Mouse (Mus musculus) 3134 (cell line): ENCODE data around the gene Mrpl37.
A peak's percentile ranks its signal among the peaks of the same experiment; 100 is the strongest.

Experiments used
- DNase-seq: peaks from one replicate; pipeline ENCODE4 v3.0.0-alpha.2; 2011; ENCODE audit warnings: low spot score; ENCODE audit not compliant: insufficient read length; ENCODE audit errors: extremely low read depth

Mrpl37 gene

DNA sequence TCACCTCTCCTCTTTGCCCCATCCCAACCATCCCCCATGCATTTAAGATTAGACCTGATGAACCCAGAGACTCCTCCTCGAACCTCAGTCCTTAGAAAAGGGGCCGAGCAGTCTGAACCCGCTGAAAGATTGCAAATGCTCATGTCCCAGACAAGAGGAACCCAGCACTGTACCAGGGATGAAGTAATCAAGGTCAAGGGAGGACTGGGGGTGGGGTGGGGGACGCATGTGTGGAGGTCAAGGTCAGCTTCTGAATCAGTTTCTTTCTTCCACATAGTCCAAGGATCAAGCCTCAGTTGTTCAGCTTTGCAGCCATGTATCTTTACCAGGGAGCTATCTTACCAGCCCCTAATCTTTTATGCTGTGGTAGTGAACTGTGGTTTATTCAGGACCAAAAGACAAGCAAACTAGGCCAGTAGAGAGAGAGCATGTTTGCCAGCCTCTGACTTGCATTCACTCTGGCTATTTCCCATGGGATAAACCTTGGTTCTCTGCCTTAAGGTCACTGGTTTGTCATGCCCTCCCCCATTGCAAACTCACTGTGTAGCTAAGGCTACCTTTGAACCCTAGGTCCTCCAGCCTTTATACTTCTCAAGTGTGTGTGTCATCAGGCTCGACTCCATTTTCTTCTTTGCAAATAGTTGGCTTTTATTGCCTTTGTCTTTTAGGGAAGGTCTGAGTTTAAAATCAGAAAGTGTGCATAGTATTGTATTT lies 46.2 kb downstream of the Mrpl37 start:
- DNase-seq, result no peak

DNA sequence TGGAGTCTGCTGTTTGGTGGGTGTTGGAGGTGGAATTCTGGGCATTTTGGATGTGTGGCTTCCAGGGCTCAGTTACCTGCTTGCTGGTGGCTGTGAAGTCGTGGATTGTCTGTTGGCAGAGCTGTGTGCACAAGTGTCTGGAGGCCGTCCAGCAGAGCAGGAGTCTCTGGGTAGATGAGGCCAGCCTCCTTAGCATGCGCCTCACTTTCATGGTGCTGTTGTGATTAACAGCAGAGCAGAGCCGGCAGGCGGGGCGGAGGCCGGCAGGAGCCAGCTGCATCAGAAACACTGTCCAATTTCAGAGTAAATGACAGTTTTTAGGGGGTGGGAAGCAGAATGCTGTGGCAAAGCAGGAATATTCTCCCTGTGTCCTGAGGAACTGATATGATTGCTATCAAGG lies 47.6 kb downstream of the Mrpl37 start:
- DNase-seq, result no peak

DNA sequence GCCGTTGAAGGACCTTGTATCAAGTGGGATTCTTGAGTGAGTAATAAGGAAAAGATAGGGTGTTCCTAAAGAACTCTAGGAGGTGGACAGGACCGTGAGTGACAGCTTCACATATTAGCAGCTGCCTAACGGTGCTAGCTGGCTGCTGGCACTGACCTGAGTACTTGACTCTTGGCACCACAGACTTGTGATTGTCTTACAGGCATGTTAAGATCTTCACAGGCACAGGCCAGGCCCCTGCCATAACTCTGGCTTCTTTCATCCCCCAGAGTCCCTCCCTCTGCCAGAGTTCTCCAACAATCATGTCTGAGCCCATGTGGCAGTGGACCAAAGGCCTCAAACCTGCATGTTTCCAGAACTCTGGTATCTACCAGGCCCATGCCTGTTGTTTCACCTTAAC lies 48.1 kb downstream of the Mrpl37 start:
- DNase-seq, result no peak

DNA sequence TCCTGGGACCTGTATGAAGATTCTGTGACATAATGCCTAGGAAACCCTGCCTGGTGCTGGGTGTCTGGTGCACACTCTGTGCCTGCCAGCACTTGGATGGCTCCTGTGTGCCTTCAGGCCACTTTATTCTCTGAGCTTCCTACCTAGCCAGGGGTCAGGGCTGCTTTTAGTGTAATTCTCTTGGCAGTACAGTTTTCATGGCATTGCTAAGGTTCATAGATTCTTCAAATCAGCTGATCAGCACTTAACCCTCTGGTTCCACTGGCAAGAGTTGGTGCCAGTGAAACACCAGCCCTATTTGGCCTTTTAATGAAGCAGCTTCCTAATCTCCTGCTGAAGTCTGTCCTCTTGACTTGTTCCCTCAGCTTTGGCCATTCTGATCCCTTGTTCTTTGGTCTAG lies 49.4 kb downstream of the Mrpl37 start:
- DNase-seq, result no peak

DNA sequence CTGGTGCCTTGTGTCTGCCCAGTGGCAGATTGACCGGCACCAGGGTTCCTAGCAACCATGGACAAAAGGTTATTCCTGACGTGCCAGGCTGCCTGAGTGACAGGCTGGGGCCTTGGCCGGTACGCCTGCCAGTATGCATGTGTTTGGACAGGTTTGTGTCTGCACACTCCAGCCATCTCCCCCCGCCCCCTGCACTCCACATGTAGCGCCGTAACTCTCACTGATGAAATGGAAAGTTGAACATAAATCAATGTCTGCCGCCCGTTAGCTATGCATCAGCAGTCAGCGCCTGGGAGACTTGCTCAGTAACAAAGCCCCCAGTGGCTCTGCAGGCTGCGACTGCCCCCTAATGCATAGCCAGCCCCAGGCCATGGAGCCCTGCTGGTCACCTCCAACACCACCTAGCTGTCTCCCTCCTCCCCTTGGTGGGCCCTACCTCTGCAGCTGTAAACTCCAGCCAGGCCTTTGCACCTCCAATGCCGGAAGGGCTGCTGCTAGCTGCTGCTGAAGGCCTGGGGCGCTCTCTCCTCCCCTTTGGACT lies 50.6 kb downstream of the Mrpl37 start:
- DNase-seq, result no peak

DNA sequence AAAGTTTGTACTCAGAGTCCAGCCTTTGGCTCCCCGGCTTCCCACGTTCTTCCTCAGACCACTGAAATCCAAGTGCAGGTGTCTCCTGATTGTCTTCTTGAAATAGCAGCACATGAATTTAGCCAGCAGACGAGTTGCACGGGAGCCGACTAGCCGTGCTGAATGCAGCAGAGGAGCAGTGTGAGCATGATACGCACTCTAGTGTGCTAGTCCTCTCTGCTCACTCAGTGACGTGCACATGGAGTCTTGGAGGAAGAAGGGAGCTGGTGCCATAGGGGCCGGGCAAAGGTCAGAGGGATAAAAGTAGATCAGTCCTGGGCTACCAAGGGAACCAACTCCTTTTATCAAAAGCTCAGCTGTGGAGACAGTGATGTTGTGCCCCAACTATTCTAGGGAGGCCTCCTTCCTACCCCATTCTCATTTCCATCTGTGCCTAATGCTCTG lies 52.8 kb downstream of the Mrpl37 start:
- DNase-seq, result no peak

DNA sequence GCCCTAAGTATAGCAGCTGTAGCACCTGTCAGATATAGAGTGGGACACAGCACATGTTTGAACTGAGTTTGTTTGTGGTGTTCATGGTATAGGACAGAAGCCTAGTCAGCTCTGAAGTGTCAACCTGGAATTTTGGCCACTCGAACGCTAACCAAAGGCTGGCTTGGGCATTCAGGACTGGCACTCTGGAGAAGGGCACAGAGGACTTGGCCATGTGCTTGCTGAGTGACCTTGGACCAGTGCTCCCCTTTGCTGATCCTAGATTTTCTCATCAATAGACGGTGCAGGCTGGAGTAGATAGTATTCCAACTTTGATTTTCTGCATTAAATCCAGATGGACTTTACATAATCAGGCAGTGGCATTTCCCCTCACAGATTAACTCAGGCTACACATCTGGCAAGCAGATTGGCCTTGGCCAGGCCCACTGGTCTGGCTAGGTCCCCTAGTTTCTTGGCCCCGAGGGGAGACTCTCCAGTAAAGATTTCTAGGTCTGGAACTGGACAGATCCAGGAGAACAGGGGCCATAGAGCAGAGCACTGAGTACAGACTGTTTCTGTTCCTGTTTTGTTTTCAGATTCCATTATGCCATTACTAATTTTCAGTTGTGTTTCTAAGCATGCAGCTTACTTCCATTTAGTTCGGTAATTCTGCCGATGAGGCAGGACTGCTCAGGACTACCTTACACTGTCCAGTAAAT lies 53.4 kb downstream of the Mrpl37 start:
- DNase-seq, result no peak

DNA sequence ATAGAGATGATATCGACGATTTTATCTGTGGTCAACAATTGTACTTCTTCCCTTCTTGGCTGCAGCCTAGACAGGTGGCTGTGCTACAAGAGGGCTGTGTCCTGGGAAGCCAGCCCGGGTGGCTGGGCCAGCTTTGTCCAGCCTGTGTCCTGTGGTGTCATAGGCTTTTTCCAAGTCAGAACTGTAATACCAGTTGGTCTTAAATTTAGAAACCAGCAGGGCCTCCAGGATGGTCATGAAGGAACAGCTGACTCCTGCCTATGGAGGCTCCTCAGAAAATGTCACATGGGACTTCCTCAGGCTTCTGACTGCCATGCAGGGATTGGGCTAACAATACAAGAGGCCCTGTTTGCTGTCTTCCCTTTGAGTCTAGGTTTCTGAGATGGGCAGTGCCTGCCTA lies 54.1 kb downstream of the Mrpl37 start:
- no peak for DNase-seq

DNA sequence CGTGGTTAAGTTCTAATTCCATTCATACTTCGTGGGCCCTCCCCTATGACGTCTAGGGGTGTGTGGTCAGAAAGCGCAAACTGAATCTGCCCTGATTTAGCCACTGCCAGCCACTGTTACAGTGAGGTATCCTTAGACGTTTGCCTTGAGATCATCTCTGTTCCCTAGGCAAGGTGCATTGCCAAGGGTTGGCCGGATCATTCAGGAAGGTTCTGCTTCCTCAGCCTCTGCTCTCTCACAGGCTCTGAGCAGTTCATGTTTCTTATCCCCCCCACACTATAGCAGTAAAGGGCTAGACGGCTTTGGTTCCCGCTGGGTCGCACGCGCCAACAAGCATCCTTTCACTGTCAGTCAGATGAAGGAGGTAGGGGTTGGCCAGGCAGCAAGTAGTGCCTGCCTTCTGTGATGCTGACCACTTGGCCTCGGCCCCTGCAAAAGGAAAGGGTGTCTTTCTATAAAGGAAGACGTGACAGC lies 54.6 kb downstream of the Mrpl37 start:
- peak; percentile 49 for DNase-seq

DNA sequence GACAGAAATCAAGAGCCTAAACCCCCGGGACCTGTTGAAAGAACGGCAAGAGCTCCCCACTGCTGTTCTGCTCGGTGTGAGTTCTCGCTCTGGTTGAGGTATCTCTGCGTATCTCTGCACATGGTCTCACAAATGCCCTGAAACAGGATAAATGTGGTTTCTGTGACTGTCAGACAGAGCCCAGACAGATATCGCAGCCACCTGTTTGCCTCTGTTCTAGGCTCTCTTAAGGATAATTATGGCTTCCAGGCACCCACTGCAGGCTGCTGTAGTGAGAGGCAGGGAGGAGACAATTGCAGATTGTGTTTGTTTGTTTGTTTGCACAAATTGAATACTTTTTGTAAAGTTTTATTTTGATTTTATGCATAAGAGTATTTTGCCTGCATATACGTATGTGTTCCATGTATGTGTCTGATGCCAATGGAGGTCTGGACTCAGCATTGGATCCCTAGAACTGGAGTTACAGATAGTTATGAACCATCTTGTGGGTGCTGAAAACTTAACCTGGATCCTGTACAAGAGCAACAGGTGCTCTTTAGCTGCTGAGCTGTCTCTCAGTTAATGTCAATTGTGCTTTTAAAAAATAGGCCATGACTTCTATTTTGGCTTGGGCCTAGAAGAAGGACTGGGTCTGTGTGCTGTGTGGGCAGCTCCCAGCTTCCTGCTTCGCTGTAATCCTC lies 55.2 kb downstream of the Mrpl37 start:
- no peak for DNase-seq

DNA sequence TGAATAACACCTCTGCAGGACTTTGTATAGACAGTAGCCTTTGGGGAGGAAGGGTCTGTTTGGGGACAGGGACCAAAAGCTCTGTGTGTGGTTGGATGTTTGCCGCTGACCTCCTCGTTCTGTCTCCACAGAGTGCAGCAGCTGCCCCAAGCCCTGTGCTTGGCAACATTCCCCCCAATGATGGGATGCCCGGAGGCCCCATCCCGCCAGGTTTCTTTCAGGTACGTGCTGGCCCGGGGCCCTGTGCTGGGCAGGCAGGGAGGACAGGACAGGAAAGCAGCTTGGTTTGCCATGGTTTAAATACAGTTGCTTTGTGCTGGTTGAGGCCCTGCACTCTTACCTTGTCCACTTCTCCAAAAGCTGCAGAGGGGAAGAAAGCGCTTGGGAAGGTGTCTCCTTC lies 57.1 kb downstream of the Mrpl37 start:
- no peak for DNase-seq

DNA sequence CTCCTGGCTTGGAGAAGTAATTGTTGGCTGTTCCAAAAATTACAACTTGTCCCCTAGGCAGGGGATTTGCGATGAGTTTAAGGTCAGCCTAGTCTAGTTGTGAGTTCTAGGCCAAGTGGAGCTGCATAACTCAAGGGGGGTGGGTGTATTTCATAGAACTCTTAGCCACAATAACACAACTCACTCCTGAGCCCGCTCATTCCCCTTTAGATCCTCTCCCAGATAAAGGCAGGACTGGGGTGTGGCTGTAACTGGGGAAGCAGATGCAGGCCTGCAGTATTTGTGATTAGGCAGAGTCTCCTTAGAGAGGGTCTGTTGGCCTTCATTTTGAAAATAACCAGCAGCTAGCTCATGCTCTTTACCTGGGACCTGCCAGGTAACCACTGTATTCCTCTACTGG lies 58.5 kb downstream of the Mrpl37 start:
- DNase-seq, result no peak

DNA sequence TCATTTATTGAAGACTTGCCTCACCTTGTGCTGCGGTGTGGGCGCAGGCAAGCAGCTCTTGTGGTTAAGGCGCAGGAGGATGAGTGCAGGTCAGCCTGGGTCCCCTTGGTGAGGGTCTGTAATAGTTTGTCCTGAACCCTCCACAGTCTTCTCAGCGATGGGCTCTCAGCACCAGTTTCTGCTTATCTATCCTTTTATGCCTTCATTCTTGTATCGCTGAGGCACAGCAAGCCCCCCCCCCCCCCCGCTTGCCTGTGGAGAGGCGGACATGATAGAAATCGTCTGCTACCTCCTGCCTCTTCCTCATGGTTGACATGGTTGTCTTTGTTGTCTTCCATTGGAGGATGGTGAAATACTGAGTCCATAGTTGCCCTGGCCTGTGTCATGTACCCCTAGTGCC lies 59.3 kb downstream of the Mrpl37 start:
- no peak for DNase-seq

DNA sequence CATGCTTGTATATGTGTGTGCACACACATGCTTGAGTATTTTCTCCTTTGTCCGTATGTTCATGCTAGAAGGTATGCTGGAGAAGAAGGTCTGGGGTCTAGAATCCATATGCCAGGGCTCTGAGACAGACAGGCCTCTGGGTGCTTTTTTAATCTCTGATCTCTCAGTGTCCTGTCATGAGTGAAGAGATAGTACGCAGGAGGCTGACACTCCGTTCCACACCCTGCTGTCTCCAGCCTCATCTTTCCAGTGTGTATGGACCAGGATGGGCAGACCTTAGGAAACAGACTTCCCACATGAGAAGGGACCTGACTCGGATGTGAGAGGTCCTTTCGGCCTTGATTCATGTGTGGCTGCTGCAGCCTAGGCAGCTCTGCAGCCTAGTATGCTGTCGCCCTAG lies 59.9 kb downstream of the Mrpl37 start:
- DNase-seq, result no peak

DNA sequence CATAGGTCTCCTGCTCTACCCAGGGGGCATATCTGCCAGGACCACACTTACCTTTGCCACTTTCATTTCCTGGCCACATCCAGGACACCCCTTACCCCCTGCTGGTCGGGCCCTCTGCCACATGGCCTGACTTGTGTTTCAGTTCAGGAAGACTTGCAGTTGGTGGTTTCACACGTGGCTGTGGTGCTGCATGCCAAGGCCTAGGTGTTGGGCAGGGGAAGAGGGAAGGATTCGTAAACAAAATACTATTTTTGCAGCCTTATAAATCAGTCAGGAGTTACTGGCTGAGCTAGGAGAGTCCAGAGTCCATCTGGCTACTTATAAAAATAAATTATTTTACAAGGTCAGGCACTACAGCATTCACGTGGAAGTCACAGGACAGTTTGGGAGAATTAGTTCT lies 60.4 kb downstream of the Mrpl37 start:
- DNase-seq, result no peak
